In the genomic region with DNA sequence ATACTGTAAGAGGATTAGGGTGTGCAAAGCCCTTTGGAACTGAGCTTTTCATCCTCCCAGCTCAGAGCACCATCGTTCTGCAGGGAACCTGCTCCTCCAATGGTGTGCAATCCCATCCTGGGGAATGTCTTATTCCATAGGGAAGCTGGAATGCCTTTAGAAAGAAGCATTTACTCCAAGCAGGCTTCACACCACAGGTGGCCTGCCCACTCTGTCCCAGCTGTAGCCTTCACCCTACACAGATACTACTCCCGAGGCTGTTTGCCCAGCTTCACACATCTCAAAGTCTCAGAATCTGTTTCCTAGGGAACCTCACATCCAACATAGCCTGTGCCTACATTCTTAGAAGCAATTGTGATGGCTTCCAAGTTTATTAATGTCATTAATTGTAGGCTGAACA, we compare ENCODE assay signal across 14 mouse cellular contexts.
DNase-seq lines count a peak whose midpoint lies in the region.
"Had no signal": no experiment of that assay in that cellular context is flagged by ENCODE, and none has a peak within 500 bp of the region (broad histone marks: within the 10 kb centered on the region; RNA-seq: fewer than 3 reads in every experiment).

No protein-coding gene starts in this region.

- peak; percentile 53 for DNase-seq in heart, adult 11 months
- no peak for DNase-seq in heart, postnatal 36 days
- DNase-seq in brain, adult 2 months (ENCODE audit: low read depth, low spot score), result peak; percentile 91
- peak; percentile 71 to 78 for DNase-seq in left cerebral cortex, adult 18-20 months (ENCODE audit: low spot score in 2 of 2)
- DNase-seq in left cerebral cortex, postnatal 36 days (ENCODE audit: low spot score in 2 of 2), result peak; percentile 76 to 82
- DNase-seq in T-cell, adult 2 months (ENCODE audit: low spot score), result no peak
- DNase-seq in lung, postnatal 25 days (ENCODE audit: low spot score), result no peak
- DNase-seq in urinary bladder, postnatal 14 days (ENCODE audit: low spot score), result no peak
- DNase-seq: adrenal gland, postnatal 10 days; cerebellum, adult 9-11 months; gastrocnemius, postnatal 25 days; kidney, adult 8-10 months; kidney, postnatal 14 days; thymus, adult 2 months had no signal

- intact Hi-C loops in heart, postnatal 36 days (cut with DNase I), result no loop called here
- intact Hi-C loops in left cerebral cortex, postnatal 36 days (cut with DNase I), result no loop called here

Comparison
In these comparisons a context has a peak if more than half of its experiments do, and no peak if none do; other contexts are left out.
1. DNase-seq: peak in heart, adult 11 months (single experiment), brain, adult 2 months (single experiment), left cerebral cortex, adult 18-20 months (2 of 2) and left cerebral cortex, postnatal 36 days (2 of 2); none in heart, postnatal 36 days (0 of 2), T-cell, adult 2 months (single experiment), lung, postnatal 25 days (single experiment) and urinary bladder, postnatal 14 days (single experiment).